Mouse (Mus musculus): ENCODE data around the gene Atn1. TPM values are rescaled to one million over a fixed set of nuclear protein-coding genes. Genes with fewer than 3 reads are reported as not detected.

The Atn1 gene
- total and polyA plus RNA-seq, 3 experiments = 1.6 to 43.2 TPM; not detected in 1

DNA sequence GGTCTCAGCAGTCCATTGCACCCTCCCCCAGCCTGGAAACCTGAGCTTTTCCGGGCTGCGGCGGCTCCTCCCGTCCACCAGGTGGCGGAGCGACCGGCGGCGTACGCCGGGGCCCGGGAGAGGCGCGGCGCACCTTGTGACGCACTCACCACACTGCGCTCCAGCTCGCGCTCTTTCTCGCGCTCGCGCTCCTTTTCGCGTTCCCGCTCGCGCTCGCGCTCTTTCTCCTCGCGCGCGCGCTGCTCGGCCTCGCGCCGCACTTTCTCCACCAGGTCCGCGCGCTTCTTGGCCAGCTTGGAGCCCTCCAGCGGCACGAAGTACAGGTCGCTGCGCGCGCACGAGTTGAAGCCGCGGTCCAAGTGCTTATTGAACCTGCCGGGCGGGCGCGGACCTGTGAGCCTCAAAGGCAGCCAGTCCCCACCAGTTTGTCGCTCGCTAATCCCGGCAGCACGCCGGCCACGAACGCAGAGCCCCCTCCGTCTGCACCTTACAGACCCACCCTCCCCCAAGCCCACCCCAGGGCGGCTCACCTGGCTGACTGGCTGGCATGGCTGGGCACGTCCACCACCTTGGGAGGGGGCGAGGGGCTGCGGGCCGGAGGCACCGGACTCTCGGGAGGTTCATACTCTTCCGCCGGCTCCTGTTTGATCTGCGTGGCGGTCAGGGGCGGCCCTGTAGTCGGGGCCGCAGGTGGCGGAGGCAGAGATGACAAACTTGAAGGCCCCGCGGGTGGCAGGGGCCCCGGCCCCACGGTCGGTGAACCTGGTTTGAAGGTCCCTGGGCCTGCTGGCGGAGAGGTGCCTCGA is 10.6 kb downstream of the Atn1 start (continued):
- TF ChIP-seq POLR2AphosphoS5 (IDR thresholded peaks at IDR 0.05; ENCODE audit: borderline replicate concordance, low read depth, low read length) = no peak
- TF ChIP-seq MXI1 (IDR thresholded peaks at IDR 0.05; ENCODE audit: low read depth, low read length) = peak; percentile 65
- TF ChIP-seq POLR2AphosphoS2 (IDR thresholded peaks at IDR 0.05; ENCODE audit: low read length) = peak; percentile 87
- TF ChIP-seq NRF1 (IDR thresholded peaks at IDR 0.05; ENCODE audit: insufficient read depth, low read depth, low read length, poor library complexity, severe bottlenecking) = peak; percentile 62
- no peak for TF ChIP-seq ZKSCAN1 (IDR thresholded peaks at IDR 0.05; ENCODE audit: low read depth, low read length)
- no peak for TF ChIP-seq ZNF384 (IDR thresholded peaks at IDR 0.05; ENCODE audit: low read depth, low read length)
- TF ChIP-seq GABPA (IDR thresholded peaks at IDR 0.05; ENCODE audit: low read depth, low read length) = peak; percentile 68; the same call in 1 of the 2 replicates
- TF ChIP-seq GATA1 (IDR thresholded peaks at IDR 0.05; ENCODE audit: low read depth, low read length) = no peak
- no peak for TF ChIP-seq USF2 (IDR thresholded peaks at IDR 0.05; ENCODE audit: borderline replicate concordance in 1 of 2, insufficient read depth in 1 of 2, low read depth in 1 of 2, low read length in 2 of 2)
- no peak; the same call in 1 of the 2 replicates for TF ChIP-seq RAD21 (IDR thresholded peaks at IDR 0.05; ENCODE audit: low read depth, low read length)
- no peak; the same call in 1 of the 2 replicates for TF ChIP-seq KAT2A (conservative IDR thresholded peaks at IDR 0.05; ENCODE audit: low read depth, low read length)

DNA sequence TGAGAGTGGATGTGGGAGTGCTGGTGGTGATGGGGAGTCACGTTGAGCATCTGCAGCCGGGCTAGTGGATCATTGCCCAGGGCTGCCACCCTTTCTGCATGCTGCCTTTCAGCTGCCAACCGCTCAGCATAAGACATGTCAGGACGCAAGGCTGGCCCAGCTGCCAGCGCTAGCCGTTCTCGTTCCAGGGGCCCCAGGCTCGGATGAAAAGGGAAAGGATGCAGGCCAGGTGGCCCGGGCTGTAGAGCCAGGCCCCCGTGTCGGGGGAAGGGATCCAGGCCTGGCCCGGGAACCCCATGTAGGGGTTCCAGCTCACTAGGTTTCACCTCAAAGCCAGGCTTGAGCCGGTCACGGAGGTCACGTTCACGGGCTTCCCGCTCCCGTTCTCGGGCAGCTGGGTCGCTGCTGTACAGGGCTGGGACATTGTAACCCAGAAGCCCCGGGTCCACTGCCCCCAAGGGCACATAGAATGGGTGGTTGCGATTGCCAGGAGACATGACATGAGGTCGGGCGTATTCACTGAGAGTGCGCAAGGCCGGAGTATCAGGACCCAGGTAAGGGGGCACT is 11.5 kb downstream of the Atn1 start:
- Histone ChIP-seq H3K27ac (ENCODE audit: control insufficient read depth, low read depth, low read length) (no peak overlapping the region), H3K4me1 (ENCODE audit: control insufficient read depth in 1 of 2, insufficient read depth in 2 of 2, low read length in 2 of 2) (peaks cover 2 to 6% of the 10 kb centered on the region in 2 experiments; a peak in 3 of 4 replicates), H3K4me3 (ENCODE audit: control insufficient read depth in 1 of 2, insufficient read depth in 1 of 2, low read depth in 2 of 2, low read length in 2 of 2) (peak overlapping the region in 1 of 2 experiments; percentile 9; a peak in 2 of 4 replicates), H3K27me3 (ENCODE audit: control insufficient read depth in 1 of 2, insufficient read depth in 2 of 2, low read length in 2 of 2) (no peaks in the 10 kb centered on the region), H3K9ac (ENCODE audit: control insufficient read depth, low read depth, low read length, poor library complexity, severe bottlenecking) (peak overlapping the region; percentile 46), H3K9me3 (replicated peaks; ENCODE audit: insufficient read depth, low read length) (no peaks in the 10 kb centered on the region), H3K79me2 (ENCODE audit: control insufficient read depth, insufficient read depth, low read length, poor library complexity) (peaks cover 1% of the 10 kb centered on the region; the same call in 1 of the 2 replicates), H3K36me3 (ENCODE audit: control insufficient read depth in 1 of 2, insufficient read depth in 2 of 2, low read length in 2 of 2) (peaks cover 0 to 7% of the 10 kb centered on the region in 2 experiments; a peak in 2 of 4 replicates)
- DNase-seq (ENCODE audit: low read depth, low spot score) = no peak
- no peak for TF ChIP-seq ZMIZ1 (IDR thresholded peaks at IDR 0.05; ENCODE audit: low read depth, low read length)
- no peak for TF ChIP-seq ZKSCAN1 (IDR thresholded peaks at IDR 0.05; ENCODE audit: low read depth, low read length)
- TF ChIP-seq MAX (IDR thresholded peaks at IDR 0.05; ENCODE audit: low read length) = no peak
- TF ChIP-seq MAZ (IDR thresholded peaks at IDR 0.05; ENCODE audit: low read depth, low read length) = no peak
- TF ChIP-seq HCFC1 (IDR thresholded peaks at IDR 0.05; ENCODE audit: low read depth, low read length) = no peak
- no peak for TF ChIP-seq CTCF (IDR thresholded peaks at IDR 0.05 in 2 of 3, conservative IDR thresholded peaks at IDR 0.05 in 1 of 3; ENCODE audit: control insufficient read depth in 1 of 3, insufficient read depth in 1 of 3, low read depth in 2 of 3, low read length in 3 of 3, poor library complexity in 1 of 3, severe bottlenecking in 1 of 3)
- no peak for TF ChIP-seq ZC3H11A (IDR thresholded peaks at IDR 0.05; ENCODE audit: low read depth, low read length)
- TF ChIP-seq TBP (IDR thresholded peaks at IDR 0.05; ENCODE audit: low read depth, low read length) = no peak
- TF ChIP-seq UBTF (IDR thresholded peaks at IDR 0.05; ENCODE audit: borderline replicate concordance, insufficient read depth, low read depth, low read length) = no peak
- TF ChIP-seq GATA1 (IDR thresholded peaks at IDR 0.05; ENCODE audit: low read depth, low read length) = no peak
- no peak for TF ChIP-seq ETS1 (IDR thresholded peaks at IDR 0.05; ENCODE audit: low read depth, low read length)
- no peak for TF ChIP-seq SIN3A (IDR thresholded peaks at IDR 0.05; ENCODE audit: low read length)
- no peak for TF ChIP-seq BHLHE40 (IDR thresholded peaks at IDR 0.05; ENCODE audit: borderline replicate concordance, low read depth, low read length)
- TF ChIP-seq EP300 (IDR thresholded peaks at IDR 0.05; ENCODE audit: low read depth in 1 of 2, low read length in 2 of 2) = no peak
- TF ChIP-seq MEF2A (IDR thresholded peaks at IDR 0.05; ENCODE audit: extremely low read depth, insufficient replicate concordance, low read depth, low read length, poor library complexity, severe bottlenecking) = no peak
- no peak for TF ChIP-seq CHD1 (IDR thresholded peaks at IDR 0.05; ENCODE audit: low read depth, low read length)
- TF ChIP-seq TAL1 (IDR thresholded peaks at IDR 0.05; ENCODE audit: low read length) = no peak
- no peak for TF ChIP-seq MYC (IDR thresholded peaks at IDR 0.05; ENCODE audit: low read depth, low read length)
- TF ChIP-seq NELFE (IDR thresholded peaks at IDR 0.05; ENCODE audit: low read depth, low read length) = no peak
- no peak for TF ChIP-seq ZNF384 (IDR thresholded peaks at IDR 0.05; ENCODE audit: low read depth, low read length)
